Mouse (Mus musculus) G1E (cell line): ENCODE measurements at regions not wholly inside any gene's neighbourhood (a gene's known extent, or its start where the extent isn't known, plus 50 kb on each side); places are given as distances from the start of the nearest gene placed in this dataset.

Experiments
- CTCF ChIP-seq: IDR thresholded peaks from 2 replicates; pipeline ENCODE4 v1.5.1; 2012; ENCODE audit warnings: low read depth, low read length, inconsistent platforms, mixed read lengths
- GATA1 ChIP-seq: IDR thresholded peaks from 2 replicates; pipeline ENCODE4 v1.6.1; 2012; ENCODE audit warnings: borderline replicate concordance, low read length, inconsistent platforms, mixed read lengths
- GATA2 ChIP-seq: IDR thresholded peaks from 2 replicates; pipeline ENCODE4 v1.6.1; 2012; ENCODE audit warnings: low read depth, low read length, inconsistent platforms, borderline replicate concordance
- POLR2AphosphoS5 ChIP-seq: IDR thresholded peaks from 2 replicates; pipeline ENCODE4 v1.6.1; 2012; ENCODE audit warnings: low read depth, low read length, inconsistent platforms; ENCODE audit not compliant: insufficient replicate concordance
- TAL1 ChIP-seq: conservative IDR thresholded peaks from 2 replicates; pipeline ENCODE4 v1.6.1; 2012; ENCODE audit warnings: low read depth, low read length, inconsistent platforms, mixed read lengths

- TF ChIP-seq CTCF (no peak), POLR2AphosphoS5 (no peak), TAL1 (no peak), GATA1 (no peak), GATA2 (no peak)
Measured at GRCm38 (mm10) chr15:90422122-90422614, 198.1 kb downstream of the Alg10b start.
